Mouse (Mus musculus): ENCODE data around the gene Sec14l1. TPM values are rescaled to one million over a fixed set of nuclear protein-coding genes. Genes with fewer than 3 reads are reported as not detected.
"Not testable (repeated sequence)": the region's sequence is repeated elsewhere in the genome, so short reads cannot be mapped to it uniquely, and the experiment has no call there.

Gene Sec14l1
- polyA plus RNA-seq, 1 experiment from 2014 or later, result 50.6 TPM

- WGBS, result 90% methylated on average over 17 of the region's 17 CpGs
- no peak for DNase-seq (ENCODE audit: low spot score)
- Histone ChIP-seq H3K27me3 (replicated peaks; ENCODE audit: low read depth, poor library complexity, severe bottlenecking) (no peaks in the 10 kb centered on the region), H3K9me3 (no peaks in the 10 kb centered on the region), H3K4me1 (peaks cover 53% of the 10 kb centered on the region), H3K27ac (replicated peaks) (no peak overlapping the region), H3K4me3 (no peak overlapping the region), H3K36me3 (replicated peaks) (peaks cover 60% of the 10 kb centered on the region)
Measured at GRCm38 (mm10) chr11:117079651-117080190, 35.2 kb upstream of the Sec14l1 start.

GRCm38 (mm10) chr11:117080209-117080608 lies 34.8 kb upstream of the Sec14l1 start:
- H3K36me3 ChIP-seq (replicated peaks), result peaks cover 60% of the 10 kb centered on the region

GRCm38 (mm10) chr11:117081165-117082064 lies 33.6 kb upstream of the Sec14l1 start:
- Histone ChIP-seq H3K36me3 (replicated peaks) (peaks cover 64% of the 10 kb centered on the region), H3K4me1 (peaks cover 47% of the 10 kb centered on the region), H3K27me3 (replicated peaks; ENCODE audit: low read depth, poor library complexity, severe bottlenecking) (no peaks in the 10 kb centered on the region), H3K4me3 (no peak overlapping the region; the same call in 1 of the 2 replicates), H3K27ac (replicated peaks) (peak overlapping the region; percentile 46), H3K9me3 (no peaks in the 10 kb centered on the region)
- DNase-seq (ENCODE audit: low spot score), result peak; percentile 76
- 34% methylated on average over 16 of the region's 16 CpGs for WGBS

More at GRCm38 (mm10) chr11:117080209-117080608, 34.8 kb upstream of the Sec14l1 start:
- no peak for DNase-seq (ENCODE audit: low spot score)
- Histone ChIP-seq H3K4me3 (no peak overlapping the region), H3K9me3 (no peaks in the 10 kb centered on the region), H3K27ac (replicated peaks) (no peak overlapping the region), H3K4me1 (peaks cover 53% of the 10 kb centered on the region), H3K27me3 (replicated peaks; ENCODE audit: low read depth, poor library complexity, severe bottlenecking) (no peaks in the 10 kb centered on the region)
- WGBS, result 93% methylated on average over 11 of the region's 11 CpGs

GRCm38 (mm10) chr11:117082353-117082934 lies 32.5 kb upstream of the Sec14l1 start:
- H3K9me3 ChIP-seq, result no peaks in the 10 kb centered on the region
- H3K27me3 ChIP-seq (replicated peaks; ENCODE audit: low read depth, poor library complexity, severe bottlenecking), result no peaks in the 10 kb centered on the region
- H3K36me3 ChIP-seq (replicated peaks), result peaks cover 64% of the 10 kb centered on the region
- peaks cover 42% of the 10 kb centered on the region for H3K4me1 ChIP-seq
- WGBS, result 68% methylated on average over 11 of the region's 11 CpGs
- no peak for DNase-seq (ENCODE audit: low spot score)
- H3K4me3 ChIP-seq, result no peak overlapping the region
- H3K27ac ChIP-seq (replicated peaks), result peak overlapping the region; percentile 46; the same call in 1 of the 2 replicates

GRCm38 (mm10) chr11:117083052-117083881 lies 31.7 kb upstream of the Sec14l1 start:
- peaks cover 56% of the 10 kb centered on the region for H3K36me3 ChIP-seq (replicated peaks)
- H3K4me3 ChIP-seq, result no peak overlapping the region
- 92% methylated on average over 19 of the region's 19 CpGs for WGBS
- no peaks in the 10 kb centered on the region for H3K9me3 ChIP-seq
- H3K27ac ChIP-seq (replicated peaks), result 0 out of 2 replicates have a peak overlapping the region, but pooled peaks have one; percentile 46
- DNase-seq (ENCODE audit: low spot score), result no peak
- H3K27me3 ChIP-seq (replicated peaks; ENCODE audit: low read depth, poor library complexity, severe bottlenecking), result no peaks in the 10 kb centered on the region
- H3K4me1 ChIP-seq, result peaks cover 34% of the 10 kb centered on the region

GRCm38 (mm10) chr11:117083882-117084260 lies 31.1 kb upstream of the Sec14l1 start:
- H3K27me3 ChIP-seq (replicated peaks; ENCODE audit: low read depth, poor library complexity, severe bottlenecking); H3K4me3 ChIP-seq; DNase-seq (ENCODE audit: low spot score); H3K9me3 ChIP-seq; H3K27ac ChIP-seq (replicated peaks): not testable (repeated sequence)
- Histone ChIP-seq H3K4me1 (peaks cover 36% of the 10 kb centered on the region), H3K36me3 (replicated peaks) (peaks cover 50% of the 10 kb centered on the region)
- WGBS, result 94% methylated on average over 3 of the region's 3 CpGs

- H3K36me3 ChIP-seq (replicated peaks), result peaks cover 26% of the 10 kb centered on the region
- H3K4me3 ChIP-seq, result no peak overlapping the region
- H3K27ac ChIP-seq (replicated peaks), result no peak overlapping the region
- peaks cover 45% of the 10 kb centered on the region for H3K4me1 ChIP-seq
- WGBS, result 80% methylated on average over 10 of the region's 10 CpGs
- no peaks in the 10 kb centered on the region for H3K27me3 ChIP-seq (replicated peaks; ENCODE audit: low read depth, poor library complexity, severe bottlenecking)
- H3K9me3 ChIP-seq, result no peaks in the 10 kb centered on the region
- no peak for DNase-seq (ENCODE audit: low spot score)
Measured at GRCm38 (mm10) chr11:117086215-117086614, 28.8 kb upstream of the Sec14l1 start.

- H3K4me3 ChIP-seq, result no peak overlapping the region
- H3K27me3 ChIP-seq (replicated peaks; ENCODE audit: low read depth, poor library complexity, severe bottlenecking), result no peaks in the 10 kb centered on the region
- DNase-seq (ENCODE audit: low spot score), result no peak
- no peaks in the 10 kb centered on the region for H3K9me3 ChIP-seq
- peaks cover 26% of the 10 kb centered on the region for H3K36me3 ChIP-seq (replicated peaks)
- H3K4me1 ChIP-seq, result peaks cover 45% of the 10 kb centered on the region
- 86% methylated on average over 9 of the region's 9 CpGs for WGBS
- no peak overlapping the region for H3K27ac ChIP-seq (replicated peaks)
Measured at GRCm38 (mm10) chr11:117087036-117087799, 27.8 kb upstream of the Sec14l1 start.

GRCm38 (mm10) chr11:117088271-117088991 lies 26.5 kb upstream of the Sec14l1 start:
- Histone ChIP-seq H3K36me3 (replicated peaks) (peaks cover 17% of the 10 kb centered on the region), H3K27ac (replicated peaks) (no peak overlapping the region), H3K4me3 (no peak overlapping the region), H3K27me3 (replicated peaks; ENCODE audit: low read depth, poor library complexity, severe bottlenecking) (no peaks in the 10 kb centered on the region), H3K9me3 (no peaks in the 10 kb centered on the region), H3K4me1 (peaks cover 46% of the 10 kb centered on the region)
- WGBS, result 83% methylated on average over 13 of the region's 13 CpGs
- no peak for DNase-seq (ENCODE audit: low spot score)

GRCm38 (mm10) chr11:117089673-117090419 lies 25.1 kb upstream of the Sec14l1 start:
- 0 out of 2 replicates have a peak, but pooled peaks cover 5% of the 10 kb centered on the region for H3K36me3 ChIP-seq (replicated peaks)
- no peaks in the 10 kb centered on the region for H3K9me3 ChIP-seq
- DNase-seq (ENCODE audit: low spot score), result no peak
- no peak overlapping the region for H3K4me3 ChIP-seq
- no peaks in the 10 kb centered on the region for H3K27me3 ChIP-seq (replicated peaks; ENCODE audit: low read depth, poor library complexity, severe bottlenecking)
- WGBS, result 75% methylated on average over 9 of the region's 9 CpGs
- H3K4me1 ChIP-seq, result peaks cover 57% of the 10 kb centered on the region
- peak overlapping the region; percentile 27 for H3K27ac ChIP-seq (replicated peaks)

Measured in embryonic facial prominence, embryonic 10.5 days (tissue).